21 mouse cellular contexts compared by ENCODE assay signal in genomic region chr1:151580200-151580982, GRCm38 (mm10). TPM values are rescaled to one million over a fixed set of nuclear protein-coding genes. Genes with fewer than 3 reads are reported as not detected.
DNase-seq lines count a peak whose midpoint lies in the region; ATAC-seq lines count a peak whose summit lies in the region.
"Had no signal": no experiment of that assay in that cellular context is flagged by ENCODE, and none has a peak within 500 bp of the region (broad histone marks: within the 10 kb centered on the region; RNA-seq: fewer than 3 reads in every experiment).

No protein-coding gene starts in this region.

- no peak overlapping the region for H3K9ac ChIP-seq in forebrain, embryonic 15.5 days (replicated peaks)
- H3K9ac ChIP-seq in forebrain, embryonic 12.5 days: no peak overlapping the region
- no peak overlapping the region for H3K9ac ChIP-seq in embryonic facial prominence, embryonic 15.5 days
- H3K9ac ChIP-seq: hindbrain, embryonic 13.5 days; intestine, embryonic 15.5 days; liver, postnatal 0 days had no signal

- intact Hi-C loops in left cerebral cortex, postnatal 25 days (cut with DNase I): no loop called here

- no peaks in the 10 kb centered on the region for H3K9me3 ChIP-seq in forebrain, embryonic 15.5 days
- no peaks in the 10 kb centered on the region for H3K9me3 ChIP-seq in forebrain, embryonic 12.5 days
- H3K9me3 ChIP-seq in embryonic facial prominence, embryonic 15.5 days (replicated peaks): no peaks in the 10 kb centered on the region
- H3K9me3 ChIP-seq: G1E; hindbrain, embryonic 13.5 days; intestine, embryonic 15.5 days; megakaryocyte, embryonic 14.5 days had no signal

- no peaks in the 10 kb centered on the region for H3K4me1 ChIP-seq in forebrain, embryonic 15.5 days
- no peaks in the 10 kb centered on the region for H3K4me1 ChIP-seq in forebrain, embryonic 12.5 days
- peaks cover 18% of the 10 kb centered on the region for H3K4me1 ChIP-seq in embryonic facial prominence, embryonic 15.5 days
- H3K4me1 ChIP-seq: hindbrain, embryonic 13.5 days; intestine, embryonic 15.5 days had no signal

- H3K27me3 ChIP-seq in forebrain, embryonic 15.5 days: no peaks in the 10 kb centered on the region
- 0 out of 2 replicates have a peak, but pooled peaks cover 4% of the 10 kb centered on the region for H3K27me3 ChIP-seq in forebrain, embryonic 12.5 days
- H3K27me3 ChIP-seq in embryonic facial prominence, embryonic 15.5 days: no peaks in the 10 kb centered on the region
- H3K27me3 ChIP-seq: hindbrain, embryonic 13.5 days; intestine, embryonic 15.5 days; megakaryocyte, embryonic 14.5 days had no signal

- no peak overlapping the region for H3K4me2 ChIP-seq in forebrain, embryonic 15.5 days (replicated peaks)
- H3K4me2 ChIP-seq in forebrain, embryonic 12.5 days: no peak overlapping the region
- H3K4me2 ChIP-seq in embryonic facial prominence, embryonic 15.5 days (replicated peaks): no peak overlapping the region
- H3K4me2 ChIP-seq: heart, embryonic 11.5 days; hindbrain, embryonic 13.5 days; intestine, embryonic 15.5 days had no signal

- no peak overlapping the region for H3K4me3 ChIP-seq in forebrain, embryonic 15.5 days
- H3K4me3 ChIP-seq in forebrain, embryonic 12.5 days (replicated peaks): no peak overlapping the region
- no peak overlapping the region for H3K4me3 ChIP-seq in embryonic facial prominence, embryonic 15.5 days (replicated peaks)
- H3K4me3 ChIP-seq: hindbrain, embryonic 13.5 days; intestine, embryonic 15.5 days; megakaryocyte, embryonic 14.5 days had no signal

- ATAC-seq in forebrain, embryonic 15.5 days (replicated peaks): no peak
- no peak for ATAC-seq in forebrain, embryonic 12.5 days (ENCODE audit: low FRiP score)
- peak; percentile 54; the same call in 1 of the 2 replicates for ATAC-seq in embryonic facial prominence, embryonic 15.5 days (ENCODE audit: insufficient number of reproducible peaks, low FRiP score, low TSS enrichment, low read depth)
- no peak for ATAC-seq in inflammation-experienced regulatory T-cells, adult 6 months
- ATAC-seq: intestine, embryonic 15.5 days; liver, postnatal 0 days had no signal

- peak; percentile 4 to 33 for DNase-seq in left cerebral cortex, postnatal 25 days (ENCODE audit: low spot score in 2 of 2)
- DNase-seq in left cerebral cortex, adult 8-10 months (ENCODE audit: low spot score in 2 of 2): no peak
- DNase-seq in 3T3-L1 (ENCODE audit: low read depth, low spot score): peak; percentile 16
- DNase-seq in embryo, embryonic 10 days (ENCODE audit: low spot score): no peak
- DNase-seq: cerebellum, adult 2 months; heart, postnatal 14 days; kidney, postnatal 36 days; layer of hippocampus, adult 9-11 months; liver; liver, postnatal 0 days; thymus, adult 18-20 months; thymus, postnatal 4 days had no signal

- WGBS in forebrain, embryonic 15.5 days: 70% methylated on average over 8 of the region's 8 CpGs
- WGBS in forebrain, embryonic 12.5 days: 80% methylated on average over 8 of the region's 8 CpGs
- 29% methylated on average over 8 of the region's 8 CpGs for WGBS in embryonic facial prominence, embryonic 15.5 days

- H3K27ac ChIP-seq in forebrain, embryonic 15.5 days (replicated peaks): 0 out of 2 replicates have a peak overlapping the region, but pooled peaks have one; percentile 27
- H3K27ac ChIP-seq in forebrain, embryonic 12.5 days: no peak overlapping the region
- H3K27ac ChIP-seq in embryonic facial prominence, embryonic 15.5 days (replicated peaks): peak overlapping the region; percentile 83
- H3K27ac ChIP-seq: hindbrain, embryonic 13.5 days; intestine, embryonic 15.5 days had no signal

- no peaks in the 10 kb centered on the region for H3K36me3 ChIP-seq in forebrain, embryonic 15.5 days
- no peaks in the 10 kb centered on the region for H3K36me3 ChIP-seq in forebrain, embryonic 12.5 days (replicated peaks)
- H3K36me3 ChIP-seq in embryonic facial prominence, embryonic 15.5 days: no peaks in the 10 kb centered on the region
- H3K36me3 ChIP-seq: G1E; hindbrain, embryonic 13.5 days; intestine, embryonic 15.5 days had no signal

RNA-seq across cellular contexts. Expression of gene Fam129a, which starts 9.4 kb away (rescaled TPM):
- 0.41 and 2.2 TPM in 2 replicates for polyA plus RNA-seq in forebrain, embryonic 15.5 days (2015; fragmentation: Nextera tagmentation; extraction: Ambion mirVana)
- 1.4 and 1.7 TPM in 2 replicates for polyA plus RNA-seq in forebrain, embryonic 12.5 days (2016; fragmentation: Nextera tagmentation; extraction: Ambion mirVana)
- total RNA-seq in left cerebral cortex, postnatal 25 days (2021): 1 to 10 TPM; 1.9 to 2.1 TPM
- total RNA-seq in left cerebral cortex, adult 8-10 months (2022): 1 to 10 TPM; 1.5 to 3.0 (median 2.7) TPM
- 18.9 and 22.0 TPM in 2 replicates for polyA plus RNA-seq in embryonic facial prominence, embryonic 15.5 days (2015; fragmentation: Nextera tagmentation; extraction: Ambion mirVana)
- 10 to 100 TPM; 49.9 to 96.7 (median 68.7) TPM for polyA plus RNA-seq in inflammation-experienced regulatory T-cells, adult 6 months (2017; shearing (Covaris generic))
- polyA plus RNA-seq: G1E had no signal

Comparison
In these comparisons a context has a peak if more than half of its experiments do, and no peak if none do; other contexts are left out.
1. DNase-seq: peak in left cerebral cortex, postnatal 25 days (2 of 2) and 3T3-L1 (single experiment); none in left cerebral cortex, adult 8-10 months (0 of 2) and embryo, embryonic 10 days (single experiment).